Mouse (Mus musculus) CH12.LX (cell line): Measurements from ENCODE around the gene Gm49384. TPM values are rescaled to one million over a fixed set of nuclear protein-coding genes. Genes with fewer than 3 reads are reported as not detected.

ENCODE experiments used
- DNase-seq: peaks from one replicate; pipeline ENCODE4 v3.0.0-alpha.2; 2013; ENCODE audit errors: extremely low read depth
- H3K27ac ChIP-seq: 2 replicates; pipeline ENCODE4 v1.5.1; 2012; ENCODE audit warnings: low read depth, mild to moderate bottlenecking, control low read depth, moderate library complexity; ENCODE audit not compliant: insufficient read depth
- H3K27me3 ChIP-seq: replicated peaks from 2 replicates; pipeline ENCODE3; 2012; ENCODE audit warnings: inconsistent platforms
- H3K36me3 ChIP-seq, 2 experiments: replicated peaks in 1 of 2; 2 replicates each; pipeline versions ENCODE3 to v1.6.1; 2012; ENCODE audit warnings: inconsistent platforms in 1 of 2, low read length in 1 of 2, mild to moderate bottlenecking in 1 of 2, mixed read lengths in 1 of 2, moderate library complexity in 1 of 2; ENCODE audit not compliant: control insufficient read depth in 1 of 2, insufficient read depth in 1 of 2
- H3K4me1 ChIP-seq, 2 experiments: 2 replicates each; pipeline ENCODE4 v1.6.1; 2012; ENCODE audit warnings: inconsistent platforms in 1 of 2, moderate library complexity in 1 of 2; ENCODE audit not compliant: insufficient read depth in 2 of 2, control insufficient read depth in 1 of 2
- H3K4me2 ChIP-seq: 2 replicates; pipeline ENCODE4 v1.6.1; 2012; ENCODE audit warnings: low read depth, mild to moderate bottlenecking, control low read depth; ENCODE audit not compliant: poor library complexity, insufficient read depth, severe bottlenecking
- H3K4me3 ChIP-seq, 3 experiments: fragments of 150-350 bp in 1 of 3; sonication (generic) in 1 of 3; replicated peaks in 1 of 3; 2 replicates each; pipeline versions ENCODE3 to v1.5.1; 2011 to 2012; ENCODE audit warnings: low read depth in 2 of 3, low read length in 2 of 3, mild to moderate bottlenecking in 2 of 3, moderate library complexity in 2 of 3, control low read depth in 1 of 3, improper control_type of control experiment in 1 of 3, inconsistent platforms in 1 of 3, mixed read lengths in 1 of 3; ENCODE audit not compliant: poor library complexity in 1 of 3
- H3K79me2 ChIP-seq: replicated peaks from 2 replicates; pipeline ENCODE4 v1.6.1; 2012; ENCODE audit warnings: mild to moderate bottlenecking, moderate library complexity; ENCODE audit not compliant: control insufficient read depth, poor library complexity, insufficient read depth, severe bottlenecking; ENCODE audit errors: extremely low read depth
- H3K9ac ChIP-seq: 2 replicates; pipeline ENCODE4 v1.6.1; 2012; ENCODE audit warnings: low read depth, mild to moderate bottlenecking, control low read depth, moderate library complexity; ENCODE audit not compliant: insufficient read depth
- H3K9me3 ChIP-seq: replicated peaks from 2 replicates; pipeline ENCODE3; 2012; ENCODE audit warnings: low read length, inconsistent platforms, mixed read lengths
- BHLHE40 ChIP-seq: IDR thresholded peaks from 2 replicates; pipeline ENCODE4 v1.6.1; 2011; ENCODE audit warnings: mild to moderate bottlenecking, low read depth, low read length, improper control_type of control experiment
- CHD1 ChIP-seq: IDR thresholded peaks from 2 replicates; pipeline ENCODE4 v1.6.1; 2012; ENCODE audit warnings: low read depth, low read length, improper control_type of control experiment, inconsistent platforms
- CHD2 ChIP-seq: IDR thresholded peaks from 2 replicates; pipeline ENCODE4 v1.6.1; 2011; ENCODE audit warnings: low read length, improper control_type of control experiment
- E2F4 ChIP-seq: IDR thresholded peaks from 2 replicates; pipeline ENCODE4 v1.6.1; 2011; ENCODE audit warnings: low read depth, low read length, improper control_type of control experiment; ENCODE audit not compliant: insufficient replicate concordance
- ELF1 ChIP-seq: IDR thresholded peaks from 2 replicates; pipeline ENCODE4 v1.6.1; 2014; ENCODE audit warnings: low read depth, mild to moderate bottlenecking, inconsistent platforms, low read length, improper control_type of control experiment
- EP300 ChIP-seq: IDR thresholded peaks from 2 replicates; pipeline ENCODE4 v1.6.1; 2011; ENCODE audit warnings: low read length, improper control_type of control experiment
- ETS1 ChIP-seq: conservative IDR thresholded peaks from 2 replicates; pipeline ENCODE4 v1.6.1; 2012; ENCODE audit warnings: low read depth, mild to moderate bottlenecking, inconsistent platforms, low read length, improper control_type of control experiment, moderate library complexity
- HCFC1 ChIP-seq: IDR thresholded peaks from 2 replicates; pipeline ENCODE4 v1.6.1; 2012; ENCODE audit warnings: low read depth, mild to moderate bottlenecking, inconsistent platforms, low read length, improper control_type of control experiment
- KAT2A ChIP-seq: IDR thresholded peaks from 2 replicates; pipeline ENCODE4 v1.6.1; 2012; ENCODE audit warnings: low read length, improper control_type of control experiment, inconsistent platforms; ENCODE audit not compliant: insufficient replicate concordance
- MAX ChIP-seq: IDR thresholded peaks from 2 replicates; pipeline ENCODE4 v1.6.1; 2011; ENCODE audit warnings: low read length, improper control_type of control experiment
- MEF2A ChIP-seq: IDR thresholded peaks from 2 replicates; pipeline ENCODE4 v1.6.1; 2014; ENCODE audit warnings: low read depth, mild to moderate bottlenecking, inconsistent platforms, low read length, improper control_type of control experiment, borderline replicate concordance
- MXI1 ChIP-seq: IDR thresholded peaks from 2 replicates; pipeline ENCODE4 v1.6.1; 2011; ENCODE audit warnings: mild to moderate bottlenecking, low read depth, low read length, improper control_type of control experiment
- MYC ChIP-seq: IDR thresholded peaks from 2 replicates; pipeline ENCODE4 v1.6.1; 2011; ENCODE audit warnings: low read depth, mild to moderate bottlenecking, improper control_type of control experiment, low read length
- NRF1 ChIP-seq: IDR thresholded peaks from 2 replicates; pipeline ENCODE4 v1.6.1; 2014; ENCODE audit warnings: low read depth, mild to moderate bottlenecking, inconsistent platforms, low read length, improper control_type of control experiment, moderate library complexity
- POLR2A ChIP-seq: IDR thresholded peaks from 2 replicates; pipeline ENCODE4 v1.6.1; 2011; ENCODE audit warnings: low read depth, mild to moderate bottlenecking, improper control_type of control experiment, low read length
- RAD21 ChIP-seq: IDR thresholded peaks from 2 replicates; pipeline ENCODE4 v1.6.1; 2011; ENCODE audit warnings: low read depth, mild to moderate bottlenecking, low read length, improper control_type of control experiment, moderate library complexity
- RCOR1 ChIP-seq: conservative IDR thresholded peaks from 2 replicates; pipeline ENCODE4 v1.6.1; 2012; ENCODE audit warnings: low read depth, mild to moderate bottlenecking, inconsistent platforms, low read length, improper control_type of control experiment
- SIN3A ChIP-seq: IDR thresholded peaks from 2 replicates; pipeline ENCODE4 v1.6.1; 2012; ENCODE audit warnings: low read length, improper control_type of control experiment, inconsistent platforms
- UBTF ChIP-seq: IDR thresholded peaks from 2 replicates; pipeline ENCODE4 v1.6.1; 2012; ENCODE audit warnings: low read depth, mild to moderate bottlenecking, inconsistent platforms, low read length, improper control_type of control experiment, moderate library complexity
- USF1 ChIP-seq: IDR thresholded peaks from 2 replicates; pipeline ENCODE4 v1.6.1; 2014; ENCODE audit warnings: low read depth, mild to moderate bottlenecking, inconsistent platforms, low read length, improper control_type of control experiment
- ZMIZ1 ChIP-seq: IDR thresholded peaks from 2 replicates; pipeline ENCODE4 v1.6.1; 2012; ENCODE audit warnings: low read depth, mild to moderate bottlenecking, inconsistent platforms, low read length, improper control_type of control experiment
- dilution Hi-C: fragments of 300-500 bp; cut with MboI; formaldehyde crosslinking; loops from 2 replicates; pipeline ENCODE4 v1.14.3; 2020; ENCODE audit warnings: low sequenced_read_pairs; ENCODE audit not compliant: extremely low pct_unique_long_range_greater_than_20kb, extremely low pct_ligation_motif_present
- in situ Hi-C: fragments of 300-500 bp; cut with MboI; formaldehyde crosslinking; loops from 3 replicates; pipeline ENCODE4 v1.14.3; 2019; ENCODE audit warnings: low sequenced_read_pairs, low pct_ligation_motif_present, low pct_unique_long_range_greater_than_20kb, mixed read lengths
- polyA plus RNA-seq: library from polyadenylated mRNA; unstranded; fragments of >175 nt; gene quantifications from 2 replicates; pipeline ENCODE4 v1.2.1, GENCODE M21; 2012; ENCODE audit warnings: low read depth; ENCODE audit not compliant: insufficient read length
- total RNA-seq, 2 experiments: library from RNA; depleted of rRNA; stranded (reverse); fragments of 300-350 nt in 1 of 2; fragments of >200 nt in 1 of 2; gene quantifications; 2 replicates each; pipeline ENCODE4 v1.2.3; 2012 to 2014

Gm49384 gene
- total and polyA plus RNA-seq, 3 experiments: 23.4 to 54.9 (median 34.4) TPM

DNA sequence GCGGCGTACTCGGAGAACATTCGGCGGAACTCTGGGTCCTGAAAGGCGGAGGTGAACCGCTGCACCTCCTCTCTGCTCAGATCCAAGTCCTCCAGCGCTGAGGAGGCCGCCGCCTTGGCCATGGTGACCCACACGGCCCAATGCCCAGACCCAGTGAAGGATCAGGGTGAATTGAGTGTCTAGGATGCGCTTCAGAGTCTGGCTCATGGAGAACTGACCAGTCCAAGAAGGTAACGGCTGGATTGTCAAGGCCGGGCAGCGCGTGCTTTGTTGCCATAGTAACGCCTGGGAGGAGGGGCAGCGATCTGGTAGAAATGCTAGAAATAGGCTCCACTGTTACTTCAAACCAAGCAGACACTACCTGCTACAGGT lies 5.9 kb downstream of the Gm49384 start, which contains the start of gene Dnaaf2:
Gene Dnaaf2 (minus strand): TSS at position 266 of the 372 bp plus-strand sequence.
- H3K4me3 ChIP-seq: peak within 1 kb of the TSS; percentile 91 to 98 (median 97)
- H3K36me3 ChIP-seq: peaks cover 26 to 40% of the 10 kb centered on the region in 2 experiments
- H3K9me3 ChIP-seq: no peaks in the 10 kb centered on the region
- peak within 1 kb of the TSS; percentile 91 for H3K4me2 ChIP-seq
- H3K79me2 ChIP-seq: peaks cover 41% of the 10 kb centered on the region
- H3K4me1 ChIP-seq: peaks cover 6 to 23% of the 10 kb centered on the region in 2 experiments; a peak in 3 of 4 replicates
- H3K27ac ChIP-seq: peak within 1 kb of the TSS; percentile 84
- no peaks in the 10 kb centered on the region for H3K27me3 ChIP-seq
- in situ Hi-C loops (no loop called here), dilution Hi-C loops (no loop called here)
- H3K9ac ChIP-seq: peak within 1 kb of the TSS; percentile 61
- peak; percentile 67 for DNase-seq
- TF ChIP-seq POLR2A (0 out of 2 replicates have a peak, but pooled peaks have one; percentile 20), ETS1 (no peak), MEF2A (no peak), CHD2 (peak; percentile 49; the same call in 1 of the 2 replicates), SIN3A (peak; percentile 96), BHLHE40 (peak; percentile 10; the same call in 1 of the 2 replicates), KAT2A (no peak), E2F4 (no peak), MAX (0 out of 2 replicates have a peak, but pooled peaks have one; percentile 23), MXI1 (peak; percentile 87), USF1 (no peak)
- TF ChIP-seq, all 38 proteins: peak for 6

DNA sequence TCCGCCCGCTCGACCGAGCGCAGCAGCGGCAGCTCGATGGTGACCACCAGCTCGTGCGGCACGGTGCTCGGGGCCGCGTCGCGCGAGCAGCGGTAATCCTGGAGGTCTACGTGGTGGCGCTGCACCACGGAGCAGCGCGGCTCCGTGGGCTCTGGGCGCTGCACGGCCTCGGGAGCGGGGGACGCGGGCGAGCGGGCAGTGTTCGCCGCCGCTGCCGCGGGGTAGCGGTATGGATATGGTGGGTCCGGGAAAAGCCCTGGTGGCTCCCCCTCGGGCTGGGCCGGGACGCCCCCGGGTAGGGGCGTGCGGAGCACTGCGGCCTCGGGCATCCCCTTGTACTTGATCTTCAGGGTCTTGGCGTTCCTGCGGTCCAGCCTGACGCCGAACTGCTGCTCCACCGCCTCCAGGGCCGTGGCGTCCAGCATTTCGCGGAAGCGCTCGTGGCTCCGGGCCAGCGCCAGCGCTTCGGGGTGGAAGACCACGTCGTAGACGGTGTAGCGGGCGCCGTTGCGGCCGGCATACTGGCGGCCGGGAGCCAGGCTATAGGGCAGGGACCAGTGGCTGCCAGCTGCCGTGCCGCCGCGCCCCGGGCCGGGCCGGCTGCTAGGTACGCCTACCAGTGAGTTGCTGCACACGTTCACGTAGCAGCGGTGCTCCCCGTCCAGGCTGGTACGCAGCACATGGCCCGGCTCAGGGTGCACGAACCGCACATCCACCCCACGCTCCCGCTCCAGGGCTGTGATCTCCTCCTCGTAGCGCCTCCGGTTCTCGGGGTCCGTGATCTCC lies 6.5 kb downstream of the Gm49384 start:
- peaks cover 47% of the 10 kb centered on the region for H3K79me2 ChIP-seq
- H3K4me2 ChIP-seq: peak overlapping the region; percentile 91
- in situ Hi-C loops: no loop called here
- peaks cover 22 to 38% of the 10 kb centered on the region in 2 experiments for H3K36me3 ChIP-seq
- peaks cover 6 to 29% of the 10 kb centered on the region in 2 experiments; a peak in 3 of 4 replicates for H3K4me1 ChIP-seq
- no peak for DNase-seq
- no peaks in the 10 kb centered on the region for H3K9me3 ChIP-seq
- no peaks in the 10 kb centered on the region for H3K27me3 ChIP-seq
- peak overlapping the region; percentile 84 for H3K27ac ChIP-seq
- H3K4me3 ChIP-seq: peak overlapping the region; percentile 91 to 98 (median 97)
- TF ChIP-seq UBTF: peak; percentile 70
- no peak for TF ChIP-seq MEF2A
- TF ChIP-seq HCFC1: no peak
- TF ChIP-seq RCOR1: no peak
- no peak for TF ChIP-seq EP300
- peak; percentile 8; the same call in 1 of the 2 replicates for TF ChIP-seq MYC
- TF ChIP-seq ZMIZ1: peak; percentile 7; the same call in 1 of the 2 replicates
- no peak for TF ChIP-seq RAD21
- TF ChIP-seq NRF1: no peak
- peak; percentile 91 for TF ChIP-seq MXI1
- TF ChIP-seq MAX: no peak; the same call in 1 of the 2 replicates
- TF ChIP-seq ELF1: peak; percentile 23; the same call in 1 of the 2 replicates
- no peak for TF ChIP-seq CHD1
- H3K9ac ChIP-seq: peak overlapping the region; percentile 61
- dilution Hi-C loops: no loop called here
